Mouse (Mus musculus): Measurements from ENCODE around the gene Bves. TPM values are rescaled to one million over a fixed set of nuclear protein-coding genes. Genes with fewer than 3 reads are reported as not detected.
"Not testable (repeated sequence)": the region's sequence is repeated elsewhere in the genome, so short reads cannot be mapped to it uniquely, and the experiment has no call there.

The Bves gene
- 2.3 and 2.5 TPM in 2 replicates for polyA plus RNA-seq (2016; fragmentation: Nextera tagmentation; extraction: Ambion mirVana)

DNA sequence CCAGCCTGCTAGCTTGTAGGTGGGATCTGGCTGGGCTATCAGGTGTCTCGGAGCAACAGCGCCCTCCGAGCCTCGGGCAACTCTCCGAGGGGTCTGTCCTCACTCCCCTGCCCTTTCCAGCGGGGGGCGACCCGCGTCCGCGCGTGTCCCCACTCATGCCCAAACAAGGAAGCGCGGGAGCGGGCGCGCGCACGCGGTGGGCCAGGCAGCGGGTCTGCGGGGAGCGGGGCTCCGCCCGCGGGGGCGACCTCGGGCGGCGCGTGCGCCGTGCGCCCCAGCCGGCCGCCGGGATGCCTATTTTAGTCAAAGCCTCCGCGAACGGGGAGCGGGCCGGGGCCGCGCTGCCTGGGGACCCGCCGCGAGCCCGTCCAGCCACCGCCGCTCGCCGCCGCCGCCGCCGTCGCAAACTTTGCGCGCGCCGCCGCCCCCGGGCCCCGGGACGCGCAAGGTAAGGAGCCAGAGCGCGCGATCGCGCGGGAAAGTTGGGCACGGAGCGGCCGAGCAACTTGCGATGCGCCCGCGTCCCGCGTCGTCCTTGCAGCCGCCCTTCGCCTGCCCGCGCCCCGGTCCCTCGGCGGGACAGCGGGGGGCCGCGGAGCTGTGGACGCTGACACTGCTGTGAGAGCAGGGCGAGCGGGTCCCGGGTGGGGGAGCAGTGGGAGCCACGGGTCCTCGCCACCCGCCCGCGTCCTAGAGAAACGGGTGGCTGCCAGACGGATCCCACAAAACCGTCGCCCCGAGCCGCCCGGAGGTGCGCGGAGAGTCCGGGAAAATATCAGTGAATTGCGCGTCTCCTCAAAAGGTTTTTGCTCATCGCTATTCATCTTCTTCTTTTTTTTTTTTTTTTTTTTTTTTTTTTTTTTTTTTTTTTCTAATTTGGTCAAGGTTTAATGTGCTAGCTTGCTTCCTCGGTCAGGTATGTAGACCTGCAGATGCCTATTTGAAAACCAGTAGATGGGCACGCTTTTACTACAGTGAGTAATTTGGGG, at the start of gene Bves:
Gene Bves, plus strand, starts transcription at position 339 of the 989 bp plus-strand sequence.
- DNase-seq (ENCODE audit: low spot score), result peak; percentile 82
- peak within 1 kb of the TSS; percentile 86 for H3K27ac ChIP-seq (replicated peaks)
- peaks cover 43% of the 10 kb centered on the region for H3K27me3 ChIP-seq (replicated peaks; ENCODE audit: low read depth, poor library complexity, severe bottlenecking)
- no peaks in the 10 kb centered on the region for H3K36me3 ChIP-seq (replicated peaks)
- peak within 1 kb of the TSS; percentile 79 for H3K4me3 ChIP-seq
- no peaks in the 10 kb centered on the region for H3K9me3 ChIP-seq
- H3K4me1 ChIP-seq, result no peaks in the 10 kb centered on the region
- 1% methylated on average over 116 of the region's 116 CpGs for WGBS

DNA sequence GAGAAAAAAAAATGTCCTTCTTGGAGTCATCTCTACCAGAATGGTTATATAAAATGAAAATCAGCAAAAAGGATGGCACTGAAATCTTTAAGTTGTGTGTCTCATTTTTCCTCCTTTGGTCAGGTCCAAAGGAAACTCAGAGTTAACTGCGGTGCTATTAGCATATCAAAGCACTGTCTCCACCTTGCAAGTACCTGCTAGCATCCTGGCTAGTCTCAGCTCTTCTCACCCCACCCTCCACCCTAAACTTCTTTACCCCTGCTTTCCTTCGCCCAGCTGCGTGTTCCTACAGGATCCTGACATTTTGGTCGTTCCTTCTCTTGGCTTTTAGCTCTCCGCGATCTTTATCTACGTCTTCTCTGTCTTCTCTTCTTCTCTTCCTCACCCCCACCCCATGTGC, 47.2 kb upstream of the Bves start:
- H3K9me3 ChIP-seq, result no peaks in the 10 kb centered on the region
- no peaks in the 10 kb centered on the region for H3K36me3 ChIP-seq (replicated peaks)
- peaks cover 9% of the 10 kb centered on the region for H3K4me1 ChIP-seq
- 50% methylated on average over 7 of the region's 7 CpGs for WGBS
- no peak overlapping the region for H3K4me3 ChIP-seq
- no peak overlapping the region for H3K27ac ChIP-seq (replicated peaks)
- H3K27me3 ChIP-seq (replicated peaks; ENCODE audit: low read depth, poor library complexity, severe bottlenecking), result peaks cover 52% of the 10 kb centered on the region
- DNase-seq (ENCODE audit: low spot score), result no peak

DNA sequence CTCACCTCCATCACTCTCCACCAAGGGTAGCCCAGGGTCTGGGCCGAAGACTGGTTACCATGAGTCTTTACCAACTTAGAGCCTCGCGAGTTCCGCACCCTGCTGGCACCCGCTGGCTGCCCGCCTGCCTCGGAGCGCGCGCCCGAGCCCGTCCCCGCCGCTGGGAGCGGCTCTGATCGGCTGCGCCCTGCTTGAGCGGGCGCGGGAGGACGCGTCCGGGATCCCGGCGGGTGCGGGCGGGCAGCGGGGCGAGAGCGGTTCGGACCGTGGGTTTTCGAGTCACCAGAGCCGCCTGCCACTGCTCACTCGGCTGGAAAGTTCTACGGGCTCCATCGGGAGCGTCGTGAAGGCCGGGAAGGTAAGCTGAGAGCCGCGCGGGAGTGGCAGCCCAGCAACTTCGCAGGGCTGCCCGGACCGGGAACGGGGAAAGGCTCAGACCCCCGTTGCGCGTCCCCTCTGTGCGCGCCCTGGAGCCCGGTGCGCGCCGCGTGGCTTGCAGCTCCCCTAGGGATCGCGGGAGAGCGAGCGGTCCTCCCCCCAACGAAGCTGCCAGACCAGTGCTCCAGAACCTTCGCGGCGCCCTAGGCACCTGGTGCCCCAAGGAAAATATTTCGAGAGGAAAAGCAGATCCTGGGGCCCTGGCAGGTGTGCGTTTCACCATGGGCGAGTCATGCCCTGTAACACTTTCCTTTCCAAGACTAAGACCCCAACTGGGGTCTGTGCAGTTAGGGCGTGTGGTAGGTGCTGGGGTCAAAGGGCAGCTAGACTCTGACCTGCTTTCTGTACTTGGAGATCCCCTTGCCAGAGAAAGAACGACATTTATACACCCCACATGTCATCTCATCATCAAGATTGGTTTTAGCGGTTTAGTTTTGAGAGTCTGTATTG, 46.1 kb upstream of the Bves start:
- Histone ChIP-seq H3K9me3 (no peaks in the 10 kb centered on the region), H3K4me1 (peaks cover 9% of the 10 kb centered on the region), H3K27ac (replicated peaks) (peak overlapping the region; percentile 73), H3K36me3 (replicated peaks) (no peaks in the 10 kb centered on the region), H3K27me3 (replicated peaks; ENCODE audit: low read depth, poor library complexity, severe bottlenecking) (peaks cover 52% of the 10 kb centered on the region), H3K4me3 (peak overlapping the region; percentile 71)
- DNase-seq (ENCODE audit: low spot score), result peak; percentile 61
- WGBS, result 1% methylated on average over 71 of the region's 71 CpGs

DNA sequence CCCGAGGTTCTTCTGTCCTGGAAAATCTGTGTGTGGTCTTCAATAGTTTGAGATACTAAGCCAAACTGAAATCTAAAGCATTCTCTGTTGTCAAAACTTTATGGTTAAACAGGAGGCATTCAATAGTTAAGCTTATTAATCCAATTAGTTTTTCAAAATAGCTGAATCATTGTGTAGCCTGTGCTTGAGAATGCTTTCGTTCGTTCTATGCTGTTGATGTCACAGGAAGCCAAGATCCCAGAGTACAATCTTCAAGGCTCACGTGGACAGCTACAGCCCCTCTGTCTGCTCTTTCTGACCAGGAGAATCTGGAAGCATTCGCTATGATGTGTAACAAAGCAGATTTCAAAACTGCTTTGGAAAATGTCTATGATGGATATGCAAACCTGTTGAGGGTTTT, 45.0 kb upstream of the Bves start:
- Histone ChIP-seq H3K9me3 (no peaks in the 10 kb centered on the region), H3K36me3 (replicated peaks) (no peaks in the 10 kb centered on the region), H3K27me3 (replicated peaks; ENCODE audit: low read depth, poor library complexity, severe bottlenecking) (peaks cover 52% of the 10 kb centered on the region), H3K4me1 (peaks cover 9% of the 10 kb centered on the region), H3K27ac (replicated peaks) (no peak overlapping the region), H3K4me3 (no peak overlapping the region)
- DNase-seq (ENCODE audit: low spot score), result no peak
- WGBS, result 59% methylated on average over 5 of the region's 5 CpGs

DNA sequence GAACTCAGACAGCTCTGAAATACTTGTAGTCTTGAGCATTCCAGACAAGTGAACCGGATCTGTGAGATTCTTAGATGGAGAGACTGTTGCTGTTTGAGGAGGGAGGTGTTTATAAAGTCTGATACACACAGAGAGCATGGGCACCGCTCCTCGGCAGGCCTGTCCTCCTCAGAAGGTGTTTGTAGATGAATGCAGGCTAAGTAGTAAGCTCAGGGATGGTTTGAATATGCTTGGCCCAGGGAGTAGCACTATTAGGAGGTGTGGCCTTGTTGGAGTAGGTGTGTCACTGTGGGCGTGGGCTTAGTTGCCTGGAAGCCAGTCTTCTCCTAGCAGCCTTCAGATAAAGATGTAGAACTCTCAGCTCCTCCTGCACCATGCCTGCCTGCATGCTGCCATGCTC, 43.4 kb upstream of the Bves start:
- not testable (repeated sequence) for DNase-seq (ENCODE audit: low spot score); H3K27ac ChIP-seq (replicated peaks); H3K9me3 ChIP-seq; H3K4me3 ChIP-seq; H3K36me3 ChIP-seq (replicated peaks); H3K4me1 ChIP-seq
- peaks cover 42% of the 10 kb centered on the region for H3K27me3 ChIP-seq (replicated peaks; ENCODE audit: low read depth, poor library complexity, severe bottlenecking)
- 72% methylated on average over 4 of the region's 4 CpGs for WGBS

DNA sequence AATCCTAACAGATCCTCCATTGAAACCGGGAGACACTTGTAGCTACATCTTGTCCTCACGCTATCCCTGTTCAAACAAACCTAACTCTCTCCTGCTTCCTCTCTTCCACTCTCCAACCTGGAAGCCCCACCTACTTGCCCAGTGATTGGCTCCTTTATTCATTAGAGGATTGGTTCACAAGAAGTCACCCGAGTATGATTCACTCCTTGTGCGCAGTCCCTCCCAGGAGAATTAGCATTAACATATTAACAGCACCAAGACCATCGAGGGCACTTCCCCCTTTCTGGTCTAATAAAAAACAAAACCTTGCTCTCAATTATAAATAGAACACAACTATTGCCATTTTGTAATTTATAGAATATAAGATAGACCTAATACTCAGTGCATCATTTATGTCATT, 40.5 kb upstream of the Bves start:
- Histone ChIP-seq H3K4me1 (no peaks in the 10 kb centered on the region), H3K36me3 (replicated peaks) (no peaks in the 10 kb centered on the region), H3K4me3 (no peak overlapping the region), H3K9me3 (no peaks in the 10 kb centered on the region), H3K27ac (replicated peaks) (no peak overlapping the region), H3K27me3 (replicated peaks; ENCODE audit: low read depth, poor library complexity, severe bottlenecking) (peaks cover 13% of the 10 kb centered on the region)
- WGBS, result 85% methylated on average over 5 of the region's 5 CpGs
- DNase-seq (ENCODE audit: low spot score), result no peak

DNA sequence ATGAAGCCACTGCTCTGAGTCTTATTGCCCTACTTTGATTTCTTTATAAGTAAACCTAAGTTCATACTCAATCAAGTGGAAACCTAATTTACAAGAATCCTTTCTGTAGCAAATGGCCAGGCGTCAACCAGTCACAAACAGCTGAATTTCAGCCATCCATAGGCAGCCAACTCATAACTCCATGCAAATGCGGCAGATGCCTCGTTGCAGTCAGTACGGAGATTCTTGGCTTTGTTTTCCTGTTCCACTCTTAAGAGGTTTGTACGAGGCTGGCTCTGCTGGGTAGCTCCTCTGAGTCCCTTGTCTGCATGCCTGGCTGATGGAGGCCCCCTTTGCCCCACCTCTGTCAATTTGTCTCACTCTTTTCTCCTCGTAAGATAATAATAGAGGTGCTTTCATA, 37.1 kb upstream of the Bves start:
- H3K27me3 ChIP-seq (replicated peaks; ENCODE audit: low read depth, poor library complexity, severe bottlenecking), result no peaks in the 10 kb centered on the region
- WGBS, result 86% methylated on average over 6 of the region's 6 CpGs

DNA sequence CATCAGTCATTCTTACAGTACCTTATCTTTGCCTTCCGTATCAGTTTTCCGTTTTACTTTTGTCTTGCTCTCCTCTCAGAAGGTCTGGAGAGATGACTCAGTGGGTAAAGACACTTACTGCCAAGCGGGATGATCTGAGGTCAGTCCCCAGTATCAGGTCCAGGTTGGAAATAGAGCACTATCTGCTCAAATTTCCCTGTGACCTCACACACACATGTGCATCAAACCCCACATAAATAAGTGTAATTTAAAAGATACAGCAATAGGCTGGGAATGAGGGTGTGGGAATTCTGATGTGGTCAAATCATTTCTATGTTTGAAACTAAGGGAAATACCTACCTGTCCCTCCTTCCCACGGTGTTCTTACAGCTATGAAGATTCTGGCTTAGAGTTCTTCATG, 36.1 kb upstream of the Bves start:
- H3K27ac ChIP-seq (replicated peaks), result no peak overlapping the region
- no peaks in the 10 kb centered on the region for H3K27me3 ChIP-seq (replicated peaks; ENCODE audit: low read depth, poor library complexity, severe bottlenecking)
- H3K36me3 ChIP-seq (replicated peaks), result no peaks in the 10 kb centered on the region
- 88% methylated on average over 4 of the region's 4 CpGs for WGBS
- DNase-seq (ENCODE audit: low spot score), result no peak
- no peaks in the 10 kb centered on the region for H3K9me3 ChIP-seq
- no peak overlapping the region for H3K4me3 ChIP-seq
- no peaks in the 10 kb centered on the region for H3K4me1 ChIP-seq

More for the DNA sequence above, 37.1 kb upstream of the Bves start:
- H3K36me3 ChIP-seq (replicated peaks), result no peaks in the 10 kb centered on the region
- H3K9me3 ChIP-seq, result no peaks in the 10 kb centered on the region
- no peaks in the 10 kb centered on the region for H3K4me1 ChIP-seq
- H3K27ac ChIP-seq (replicated peaks), result no peak overlapping the region
- H3K4me3 ChIP-seq, result no peak overlapping the region
- no peak for DNase-seq (ENCODE audit: low spot score)

DNA sequence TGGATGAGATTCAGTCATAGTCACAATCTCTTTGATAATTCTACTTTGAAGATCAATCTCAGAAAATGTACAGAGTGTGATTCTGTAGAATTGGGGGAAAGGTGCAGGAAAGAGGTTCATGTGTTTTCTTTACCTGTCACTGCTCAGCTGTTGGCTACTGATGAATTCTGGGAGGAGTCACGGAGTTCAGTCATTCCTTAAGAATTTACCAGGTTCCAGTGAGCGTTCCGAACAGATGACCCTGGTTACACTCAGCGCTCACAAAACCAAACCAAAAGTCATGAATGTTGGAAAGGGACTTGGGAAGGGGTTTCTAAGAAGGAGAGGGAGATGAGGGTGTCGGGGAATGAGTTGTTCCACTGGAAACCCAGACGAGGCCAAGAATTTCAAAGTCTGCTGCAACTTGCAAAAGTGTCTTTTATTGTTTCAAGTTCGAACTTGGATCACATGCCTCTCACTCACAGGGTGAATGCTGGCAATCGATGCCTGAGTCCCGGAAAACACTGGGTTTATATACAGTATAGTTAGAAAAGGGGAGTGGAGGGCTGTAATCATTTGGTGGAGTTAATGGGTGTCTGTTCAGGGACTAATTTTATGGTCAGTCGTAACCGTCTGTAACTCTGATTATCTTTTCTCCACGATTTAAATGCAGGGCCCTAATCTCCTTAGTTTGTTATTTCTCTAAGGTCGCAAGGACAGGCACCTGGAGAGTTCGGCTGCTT, 32.1 kb upstream of the Bves start:
- Histone ChIP-seq H3K4me1 (no peaks in the 10 kb centered on the region), H3K9me3 (no peaks in the 10 kb centered on the region), H3K36me3 (replicated peaks) (no peaks in the 10 kb centered on the region), H3K4me3 (no peak overlapping the region), H3K27me3 (replicated peaks; ENCODE audit: low read depth, poor library complexity, severe bottlenecking) (no peaks in the 10 kb centered on the region), H3K27ac (replicated peaks) (no peak overlapping the region)
- no peak for DNase-seq (ENCODE audit: low spot score)
- 74% methylated on average over 14 of the region's 14 CpGs for WGBS

DNA sequence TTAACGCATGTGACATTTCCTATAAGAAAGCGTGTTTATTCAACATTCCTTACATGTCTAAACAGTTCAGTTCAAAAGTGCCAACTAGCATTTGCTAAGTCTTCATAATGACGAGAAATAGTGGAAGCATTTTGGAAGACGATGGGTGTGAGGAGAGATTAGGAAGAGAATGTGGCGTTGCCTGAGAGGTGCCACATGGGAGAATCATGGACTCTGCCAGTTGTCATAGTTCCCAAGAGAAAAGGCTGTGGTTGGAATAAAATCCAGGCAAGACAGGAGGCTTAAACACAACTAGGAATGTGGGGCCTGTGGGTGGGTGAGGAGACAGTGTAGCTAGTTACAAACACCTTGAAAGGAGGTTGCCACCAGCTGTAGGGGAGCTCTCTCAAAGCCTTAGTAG, 30.4 kb upstream of the Bves start:
- Histone ChIP-seq H3K27me3 (replicated peaks; ENCODE audit: low read depth, poor library complexity, severe bottlenecking) (no peaks in the 10 kb centered on the region), H3K36me3 (replicated peaks) (no peaks in the 10 kb centered on the region), H3K9me3 (no peaks in the 10 kb centered on the region), H3K4me1 (no peaks in the 10 kb centered on the region), H3K27ac (replicated peaks) (no peak overlapping the region), H3K4me3 (no peak overlapping the region)
- 89% methylated on average over 5 of the region's 5 CpGs for WGBS
- DNase-seq (ENCODE audit: low spot score), result no peak

DNA sequence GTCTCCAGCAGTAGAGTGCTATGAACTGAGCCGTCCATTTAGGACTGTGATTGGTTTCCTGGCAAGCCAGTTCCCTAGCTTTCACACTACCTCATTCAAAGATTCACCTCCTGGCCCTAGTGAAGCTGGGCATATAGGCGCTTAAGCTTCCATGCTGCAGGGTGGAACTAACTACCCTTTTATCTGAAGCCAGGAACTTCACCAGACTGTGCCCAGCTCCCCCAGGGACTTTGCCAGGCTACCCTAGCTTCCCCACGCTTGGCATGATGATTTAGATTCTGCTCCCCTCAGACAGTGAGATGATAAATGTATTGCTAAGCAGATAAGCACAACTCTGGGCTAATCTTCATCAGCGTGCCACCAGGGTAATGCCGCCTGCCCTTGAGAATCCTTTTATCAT, 24.4 kb upstream of the Bves start:
- H3K27me3 ChIP-seq (replicated peaks; ENCODE audit: low read depth, poor library complexity, severe bottlenecking), result no peaks in the 10 kb centered on the region
- H3K9me3 ChIP-seq, result no peaks in the 10 kb centered on the region
- H3K4me3 ChIP-seq, result no peak overlapping the region
- H3K27ac ChIP-seq (replicated peaks), result no peak overlapping the region
- H3K36me3 ChIP-seq (replicated peaks), result no peaks in the 10 kb centered on the region
- DNase-seq (ENCODE audit: low spot score), result no peak
- H3K4me1 ChIP-seq, result no peaks in the 10 kb centered on the region
- 89% methylated on average over 5 of the region's 5 CpGs for WGBS

DNA sequence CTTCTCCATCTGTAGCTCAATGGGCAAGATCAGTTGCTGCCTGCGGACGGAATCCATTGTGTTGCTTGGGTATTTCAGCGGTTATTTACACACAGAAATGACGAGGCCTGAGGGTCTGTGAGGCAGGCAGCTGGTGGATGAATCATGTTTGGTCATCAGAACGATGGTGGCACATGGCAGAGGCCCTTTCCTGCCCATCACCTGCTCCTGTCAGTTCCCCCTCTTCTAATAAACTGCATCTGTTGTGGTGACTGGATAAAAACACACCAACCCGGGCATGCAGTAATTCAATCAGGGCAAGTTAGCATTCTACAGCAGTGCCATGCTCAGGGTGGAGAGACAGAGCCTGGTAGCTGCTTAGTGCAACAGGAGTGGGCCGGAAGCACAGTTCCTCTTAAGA, 23.9 kb upstream of the Bves start:
- H3K9me3 ChIP-seq, result no peaks in the 10 kb centered on the region
- no peaks in the 10 kb centered on the region for H3K27me3 ChIP-seq (replicated peaks; ENCODE audit: low read depth, poor library complexity, severe bottlenecking)
- WGBS, result 79% methylated on average over 7 of the region's 7 CpGs
- H3K27ac ChIP-seq (replicated peaks), result no peak overlapping the region
- H3K4me3 ChIP-seq, result no peak overlapping the region
- DNase-seq (ENCODE audit: low spot score), result no peak
- H3K36me3 ChIP-seq (replicated peaks), result no peaks in the 10 kb centered on the region
- no peaks in the 10 kb centered on the region for H3K4me1 ChIP-seq
